In genomic region chr5:24638131-24638530, GRCm38 (mm10) we compare ENCODE assay signal across 17 mouse cellular contexts.
"Had no signal": no experiment of that assay in that cellular context is flagged by ENCODE, and none has a peak within 500 bp of the region (broad histone marks: within the 10 kb centered on the region; RNA-seq: fewer than 3 reads in every experiment).

No protein-coding gene starts in this region.

- H3K27ac ChIP-seq: lung, embryonic 15.5 days; macrophage; neural tube, embryonic 12.5 days; stomach, embryonic 15.5 days; stomach, postnatal 0 days had no signal

- H3K9me3 ChIP-seq: lung, embryonic 15.5 days; megakaryocyte, embryonic 14.5 days; midbrain, embryonic 13.5 days; midbrain, embryonic 15.5 days; neural tube, embryonic 12.5 days; stomach, embryonic 15.5 days had no signal

- ATAC-seq: liver, postnatal 0 days; lung, postnatal 0 days had no signal

- H3K27me3 ChIP-seq: lung, embryonic 15.5 days; midbrain, embryonic 13.5 days; midbrain, embryonic 15.5 days; neural tube, embryonic 12.5 days; stomach, embryonic 15.5 days had no signal

- H3K4me1 ChIP-seq: lung, embryonic 15.5 days; stomach, embryonic 15.5 days had no signal

- H3K4me3 ChIP-seq: lung, embryonic 15.5 days; megakaryocyte, embryonic 14.5 days; midbrain, embryonic 13.5 days; midbrain, embryonic 15.5 days; neural tube, embryonic 12.5 days; stomach, embryonic 15.5 days had no signal

- H3K9ac ChIP-seq: liver, postnatal 0 days; lung, embryonic 15.5 days; midbrain, embryonic 13.5 days; midbrain, embryonic 15.5 days; neural tube, embryonic 12.5 days; stomach, embryonic 15.5 days had no signal

- H3K36me3 ChIP-seq: lung, embryonic 15.5 days; midbrain, embryonic 13.5 days; midbrain, embryonic 15.5 days; neural tube, embryonic 12.5 days; stomach, embryonic 15.5 days had no signal

- DNase-seq: liver, postnatal 0 days; lung, adult 2 months; lung, postnatal 14 days; lung, postnatal 36 days; right cerebral cortex, postnatal 14 days; thymus, adult 2 months; thymus, postnatal 25 days; thymus, postnatal 4 days had no signal

- H3K4me2 ChIP-seq: lung, embryonic 15.5 days; midbrain, embryonic 13.5 days; midbrain, embryonic 15.5 days; neural tube, embryonic 12.5 days; stomach, embryonic 15.5 days had no signal
